Mouse (Mus musculus): ENCODE measurements around the gene Olfr313.

Gene Olfr313

DNA sequence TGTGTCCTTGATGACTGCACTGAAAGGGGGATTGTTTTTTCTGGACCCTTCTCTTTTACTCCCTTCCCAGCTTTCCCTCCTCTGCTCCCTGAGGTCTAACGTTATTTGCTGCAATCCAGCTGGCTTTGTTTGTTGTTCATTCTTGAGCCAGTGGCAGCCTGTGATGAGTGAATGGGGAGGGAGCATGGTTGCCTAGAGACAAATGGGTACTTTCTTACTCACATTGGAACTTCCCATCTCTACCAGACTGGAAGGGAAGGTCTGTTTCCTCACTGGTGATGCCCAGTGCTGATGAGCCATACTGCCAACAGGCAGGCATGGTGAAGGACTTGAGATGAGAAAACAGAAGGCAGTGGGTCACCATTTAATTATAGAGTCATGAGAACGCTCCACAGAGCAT, 34.9 kb downstream of the Olfr313 start:
- no peak for DNase-seq (ENCODE audit: inconsistent ontology term)

DNA sequence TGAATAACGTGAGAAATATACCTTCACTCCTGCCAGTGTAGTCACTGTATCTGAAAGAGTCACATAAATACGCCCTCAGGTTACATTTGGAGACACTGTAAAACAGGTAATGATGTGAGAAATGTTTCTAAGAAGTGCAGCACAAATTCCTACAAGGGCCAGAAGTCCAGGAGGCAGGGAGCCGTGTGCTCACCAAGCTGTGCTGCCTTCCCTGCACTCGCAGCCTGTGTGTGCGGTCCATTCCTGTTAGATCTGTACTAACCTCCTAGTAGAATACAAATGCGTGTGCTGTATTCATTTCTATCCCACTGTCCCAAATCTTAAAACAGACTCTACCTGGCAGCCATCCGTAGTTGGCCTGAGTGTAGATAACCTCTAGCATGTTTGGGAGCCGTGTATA, 45.9 kb downstream of the Olfr313 start:
- DNase-seq (ENCODE audit: inconsistent ontology term): no peak

DNA sequence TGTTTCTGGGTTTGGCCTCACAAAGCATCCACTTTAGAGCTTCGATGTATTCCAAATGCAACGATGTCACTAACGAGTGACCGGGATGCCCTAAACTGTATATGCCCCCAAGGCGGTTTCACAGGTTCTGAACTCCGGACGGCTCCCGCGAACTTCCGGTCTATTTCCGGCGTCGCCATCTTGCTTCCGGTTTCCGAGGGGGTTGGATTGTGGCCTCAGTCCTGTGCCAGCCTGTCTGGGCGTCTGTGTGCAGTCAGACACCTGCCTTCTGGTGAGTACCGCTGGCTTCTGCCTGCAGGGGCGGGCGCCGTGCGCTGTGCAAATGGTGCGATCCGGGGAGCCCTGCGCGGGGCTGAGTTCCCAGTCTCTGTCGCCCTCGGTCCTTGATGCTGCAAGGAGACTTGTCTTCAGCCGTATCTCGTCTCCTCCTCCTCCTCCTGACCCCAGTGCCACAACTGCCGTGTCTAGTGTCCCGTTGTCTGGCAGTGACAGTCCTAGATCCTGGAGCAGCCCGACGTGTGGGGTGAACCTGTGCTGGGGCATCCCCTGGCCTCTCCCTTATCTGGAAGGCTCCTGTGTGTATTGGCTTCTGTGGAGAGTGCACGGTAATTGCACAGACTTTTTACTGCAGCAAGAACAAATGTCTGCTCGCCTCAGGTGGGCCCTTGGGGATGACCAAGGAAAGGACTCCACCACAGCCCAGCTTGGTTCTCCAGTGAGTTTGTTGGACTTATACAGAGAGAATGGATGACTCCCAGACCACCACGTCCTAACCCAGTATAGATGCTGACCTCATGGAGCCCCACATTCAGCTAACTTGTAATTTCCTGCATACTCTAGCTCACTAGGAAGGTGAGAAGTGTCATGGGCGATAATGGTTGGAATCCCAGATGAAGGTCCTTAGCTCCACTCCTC, 52.5 kb downstream of the Olfr313 start, which contains the start of gene 2810021J22Rik:
TSS of gene 2810021J22Rik (plus strand) at position 178 of the 915 bp plus-strand sequence.
- DNase-seq (ENCODE audit: inconsistent ontology term): peak; percentile 69

DNA sequence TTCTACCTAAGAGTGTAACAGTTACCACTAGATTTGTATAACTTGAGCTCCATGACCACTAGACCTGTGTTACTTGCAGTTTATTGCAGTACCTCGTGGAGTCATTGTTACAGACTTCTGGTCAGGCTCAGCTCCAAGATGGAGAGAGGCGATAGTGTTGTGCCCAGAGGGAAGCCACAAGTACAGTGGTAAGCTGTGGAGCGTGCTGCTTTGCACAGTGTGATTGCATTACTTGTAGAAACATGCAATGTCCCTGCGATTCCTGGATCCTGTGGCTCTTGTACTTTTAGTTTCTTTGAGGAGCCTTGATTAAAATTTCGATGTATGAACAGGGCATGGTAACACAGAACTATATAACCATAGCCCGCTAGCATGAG, 53.1 kb downstream of the Olfr313 start:
- no peak for DNase-seq (ENCODE audit: inconsistent ontology term)

Measured in Muller cell, postnatal 12 days (primary cell).